Mouse (Mus musculus) heart, adult 18-20 months (tissue): Measurements from ENCODE around the gene Tctn1. TPM values are rescaled to one million over a fixed set of nuclear protein-coding genes. Genes with fewer than 3 reads are reported as not detected.
"Not testable (repeated sequence)": the region's sequence is repeated elsewhere in the genome, so short reads cannot be mapped to it uniquely, and the experiment has no call there.

Source experiments
- DNase-seq, 2 experiments: peaks; one replicate each; pipeline ENCODE4 v3.0.0; 2021 to 2022; ENCODE audit warnings: mixed read lengths in 1 of 2
- total RNA-seq, 2 experiments: library from RNA; stranded (reverse); gene quantifications; 2 replicates each; pipeline ENCODE4 v1.2.3; 2021

Tctn1 gene
- total RNA-seq, 2 experiments from 2014 or later, result 2.8 to 4.9 TPM

DNA sequence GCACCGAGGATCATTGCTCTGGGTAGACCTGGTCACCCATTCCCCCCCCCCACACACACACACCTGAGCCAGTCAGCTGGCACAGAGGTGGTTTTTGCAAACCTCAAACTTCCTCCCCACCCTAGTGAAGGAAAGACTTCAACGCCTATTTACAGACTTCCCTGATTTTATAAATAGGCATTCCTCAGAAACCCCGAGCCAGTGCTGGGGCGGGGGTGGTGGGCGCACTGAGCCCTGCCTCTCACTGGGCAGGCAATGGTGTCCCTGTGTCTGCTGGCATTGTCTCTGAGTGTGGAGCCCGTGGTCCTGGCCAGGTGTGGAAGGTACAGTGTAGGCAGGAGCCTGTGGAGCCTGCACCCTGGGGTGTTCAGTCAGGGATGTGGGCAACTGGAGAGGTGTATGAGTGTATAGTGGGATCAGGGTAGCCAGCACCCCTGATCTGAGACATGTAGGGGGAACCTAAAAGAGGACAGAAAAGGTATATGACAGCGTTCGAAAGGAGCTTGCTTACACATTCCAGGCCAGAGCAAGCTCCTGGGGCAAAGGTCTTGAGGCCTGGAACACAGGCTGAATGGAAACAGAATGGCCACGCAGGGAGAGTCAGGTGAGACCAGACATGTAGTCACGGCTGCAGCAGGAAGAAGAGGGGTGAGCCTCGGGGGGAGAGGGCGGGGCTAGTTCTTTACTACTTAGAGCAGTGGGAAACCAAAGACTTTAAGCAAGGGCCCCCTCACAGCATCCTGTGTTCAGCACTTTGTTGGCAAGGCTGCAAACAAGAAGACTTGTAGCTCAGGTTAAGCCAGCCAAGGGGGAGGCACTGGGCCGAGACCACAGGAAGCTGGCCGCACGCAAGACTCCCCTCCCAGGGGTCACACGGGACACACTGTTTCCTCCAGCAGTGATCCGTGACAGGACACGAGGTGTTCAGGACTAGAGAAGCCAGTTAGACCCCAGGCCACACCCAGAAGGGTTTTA is 44.3 kb downstream of the Tctn1 start:
- peak in 1 of 2 experiments; percentile 61 for DNase-seq

DNA sequence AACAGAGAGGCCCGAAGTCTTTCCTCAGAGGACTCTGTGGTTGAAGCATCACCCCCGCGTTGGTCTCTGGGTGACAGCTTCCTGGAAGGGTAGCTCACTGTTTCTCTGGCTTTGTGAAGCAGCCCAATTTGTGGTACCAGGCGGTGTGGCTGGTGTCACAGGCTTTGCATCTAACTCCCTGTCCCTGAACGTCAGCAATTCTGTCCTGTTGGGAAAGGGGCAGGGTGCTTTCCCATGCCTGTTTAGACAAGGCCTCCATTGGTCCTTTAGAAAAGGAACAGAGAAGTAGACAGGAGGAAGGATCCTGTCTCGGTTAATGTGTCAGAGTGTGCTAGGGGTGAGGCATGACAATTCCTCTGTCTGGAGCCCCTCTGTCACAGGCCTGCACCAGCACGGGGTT is 45.3 kb downstream of the Tctn1 start:
- DNase-seq, result no peak

DNA sequence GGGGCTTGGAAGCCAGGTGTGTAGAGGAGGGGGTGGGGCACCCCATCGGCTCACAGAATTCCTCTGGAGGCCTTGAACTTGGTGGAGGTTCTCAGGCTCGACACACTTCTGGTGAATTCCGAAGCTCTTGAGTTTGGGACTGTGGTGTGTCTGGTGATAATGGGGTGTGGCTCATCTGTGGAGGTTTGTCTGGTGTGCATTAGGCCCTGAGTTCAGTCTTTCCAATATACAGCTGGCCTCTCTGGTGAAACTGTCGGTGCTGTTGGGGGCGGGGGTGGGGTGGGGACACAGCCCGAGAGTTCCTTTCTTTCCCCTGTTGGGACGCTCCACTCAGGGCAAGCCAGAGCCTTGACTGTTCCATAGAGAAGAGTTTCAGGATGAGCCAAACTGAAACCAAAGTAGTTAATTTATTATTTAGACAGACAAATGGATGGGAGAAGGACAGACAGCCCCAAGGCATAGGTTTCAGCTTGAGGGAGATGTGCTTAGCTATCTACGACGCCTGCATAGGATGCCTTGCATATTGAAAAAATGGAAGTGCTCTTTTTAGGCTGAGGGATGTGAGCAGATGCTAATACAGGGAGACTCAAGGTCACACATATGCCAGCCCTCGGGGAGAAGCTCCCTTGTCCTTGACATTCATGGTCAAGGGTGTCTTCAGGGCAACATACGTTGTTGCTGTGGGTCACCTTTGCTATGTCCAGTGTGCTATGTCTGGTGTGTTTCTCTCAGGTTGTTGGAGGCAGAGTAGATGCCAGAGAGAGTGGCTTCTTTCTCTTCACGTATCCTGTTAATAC is 46.0 kb downstream of the Tctn1 start:
- no peak for DNase-seq

DNA sequence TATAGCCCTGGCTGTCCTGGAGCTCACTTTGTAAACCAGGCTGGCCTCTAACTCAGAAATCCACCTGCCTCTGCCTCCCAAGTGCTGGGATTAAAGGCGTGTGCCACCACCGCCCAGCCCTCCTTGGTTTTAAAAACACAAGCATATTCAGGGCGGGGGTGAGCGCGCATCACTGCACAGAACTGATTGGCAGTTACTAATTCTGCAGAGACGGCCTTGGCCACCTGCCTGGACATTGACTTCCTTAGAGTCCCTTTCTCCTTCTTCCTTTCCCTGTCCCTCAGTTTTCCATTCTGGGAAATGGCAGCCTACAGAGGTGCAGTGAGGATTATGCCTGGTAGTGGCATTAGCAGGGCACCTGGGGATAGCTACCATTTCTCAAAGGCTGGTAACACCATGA is 46.6 kb downstream of the Tctn1 start:
- no peak for DNase-seq

DNA sequence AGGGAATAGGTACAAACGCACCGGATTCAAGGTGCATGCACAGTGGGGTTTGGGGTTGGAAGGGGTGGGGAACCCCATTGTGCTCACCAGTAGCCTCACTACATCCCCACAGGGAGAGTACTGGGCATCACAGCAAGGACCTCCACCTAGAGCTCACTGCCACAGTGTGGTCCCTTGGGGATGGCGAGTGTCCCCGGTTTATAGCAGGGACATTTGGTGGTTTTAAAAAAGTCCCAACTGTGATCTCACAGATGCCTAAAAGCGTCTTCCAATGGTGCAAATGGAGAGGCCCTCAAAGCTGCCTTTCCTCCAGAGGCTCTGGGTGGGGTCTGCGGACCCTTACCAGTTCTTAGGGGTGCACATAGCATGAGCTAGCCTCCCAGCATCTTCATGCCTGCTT is 50.4 kb downstream of the Tctn1 start:
- no peak for DNase-seq

DNA sequence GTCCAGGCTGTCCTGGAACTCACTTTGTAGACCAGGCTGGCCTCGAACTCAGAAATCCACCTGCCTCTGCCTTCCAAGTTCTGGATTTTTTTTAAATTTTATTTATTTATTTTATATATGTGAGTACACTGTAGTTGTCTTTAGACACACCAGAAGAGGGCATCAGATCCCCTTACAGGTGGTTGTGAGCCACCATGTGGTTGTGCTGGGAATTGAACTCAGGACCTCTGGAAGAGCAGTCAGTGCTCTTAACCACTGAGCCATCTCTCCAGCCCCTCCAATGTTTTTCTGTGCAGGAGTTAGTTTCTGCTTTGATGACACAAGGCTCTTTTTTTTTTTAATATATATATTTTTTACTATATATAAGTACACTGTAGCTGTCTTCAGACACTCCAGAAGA is 51.4 kb downstream of the Tctn1 start:
- not testable (repeated sequence) for DNase-seq

DNA sequence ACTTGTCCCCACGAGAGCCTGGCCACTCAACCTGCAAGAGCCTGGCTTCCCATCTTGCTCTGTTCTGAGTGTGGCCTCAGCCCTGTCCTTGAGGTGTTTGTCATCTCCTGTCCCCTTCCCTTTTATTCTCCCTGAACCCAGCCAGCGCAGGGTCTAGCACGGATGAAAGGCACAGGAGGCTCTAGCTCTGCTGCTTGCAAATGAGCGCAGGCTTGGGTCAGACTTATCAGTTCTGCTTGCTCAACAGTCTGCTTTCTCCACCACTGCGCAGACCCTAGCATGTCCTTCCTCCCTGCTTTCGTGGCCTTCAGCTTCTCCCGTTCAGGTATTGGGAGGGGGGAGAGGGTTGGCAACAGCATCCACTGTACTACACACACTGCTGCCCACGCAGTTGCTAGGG is 52.1 kb downstream of the Tctn1 start:
- no peak for DNase-seq

DNA sequence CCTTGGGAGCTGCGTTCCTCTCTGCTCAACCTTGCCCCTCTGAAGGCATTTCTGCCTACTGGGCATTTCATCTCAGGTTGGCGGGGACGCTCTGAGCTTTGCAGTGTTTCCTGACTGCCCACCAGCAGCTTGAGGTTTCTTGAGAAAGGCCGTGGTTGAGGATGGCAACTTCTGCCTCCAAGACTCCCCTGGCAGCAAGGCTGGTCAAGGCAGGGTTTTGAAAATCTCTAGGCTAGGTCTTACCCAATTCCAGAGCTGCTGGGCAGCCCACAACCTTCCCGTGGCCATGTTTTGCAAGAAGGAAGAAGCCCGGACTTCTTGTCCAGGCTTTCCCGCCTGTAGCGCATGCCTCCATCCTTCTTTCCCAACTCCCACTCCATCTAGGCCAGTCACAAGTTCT is 53.4 kb downstream of the Tctn1 start:
- no peak for DNase-seq

DNA sequence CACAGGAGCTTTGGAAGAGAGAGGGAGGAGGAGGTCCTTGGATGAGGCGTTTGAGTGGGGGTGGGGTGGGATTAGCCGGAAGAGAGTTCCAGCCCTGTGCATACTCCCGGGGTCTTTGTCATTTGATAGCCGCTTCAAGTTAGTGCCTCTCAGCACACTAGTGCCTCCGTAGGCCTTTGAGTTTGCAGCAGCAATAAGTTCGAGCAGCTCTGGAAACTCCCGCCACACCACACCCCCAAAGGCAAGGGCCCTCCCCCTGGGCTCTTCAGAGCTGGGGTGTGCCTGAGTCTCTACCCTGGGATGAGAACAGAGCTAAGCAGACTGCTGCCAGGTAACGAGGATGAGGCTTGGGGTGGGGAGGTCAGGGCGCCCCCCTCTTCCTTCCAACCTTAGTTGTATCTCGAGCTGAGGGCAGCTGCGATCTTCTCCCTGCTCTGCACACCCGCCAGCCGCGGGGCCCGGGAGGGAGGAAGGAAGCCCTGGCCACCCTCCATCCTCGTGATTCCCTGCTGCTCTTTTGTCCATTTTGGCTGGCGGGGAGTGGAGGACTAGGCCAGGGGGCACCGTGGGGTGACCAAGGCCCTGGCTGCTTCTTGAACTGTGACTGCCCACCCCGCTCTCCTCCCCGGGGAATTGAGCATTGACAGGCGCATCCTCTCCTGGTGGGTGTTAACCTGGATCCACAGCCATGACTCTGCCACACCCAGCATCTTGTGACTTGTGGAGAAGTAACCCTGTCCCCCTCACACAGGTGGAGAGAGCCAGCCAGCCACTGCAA is 54.5 kb downstream of the Tctn1 start:
- DNase-seq, result peak; percentile 74 to 75

DNA sequence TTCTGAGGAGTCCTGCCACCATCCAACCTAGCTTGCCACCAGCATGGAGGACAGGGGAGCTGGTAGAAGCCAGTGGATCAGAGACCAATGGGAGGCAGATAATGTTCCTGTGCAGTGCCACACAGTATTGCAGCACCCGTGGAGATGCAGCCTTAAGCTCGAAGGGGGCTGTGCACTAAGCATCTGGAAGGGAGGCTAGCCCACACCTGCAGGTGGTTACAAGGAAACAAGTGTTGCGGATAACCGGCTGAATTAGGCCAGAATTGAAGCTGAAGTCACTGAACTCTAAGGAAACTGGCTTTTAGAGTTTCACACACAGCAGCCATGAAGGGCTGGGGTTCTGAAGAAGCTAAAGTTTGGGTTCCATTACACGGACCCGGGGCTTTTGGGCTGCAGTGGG is 55.4 kb downstream of the Tctn1 start:
- no peak for DNase-seq

DNA sequence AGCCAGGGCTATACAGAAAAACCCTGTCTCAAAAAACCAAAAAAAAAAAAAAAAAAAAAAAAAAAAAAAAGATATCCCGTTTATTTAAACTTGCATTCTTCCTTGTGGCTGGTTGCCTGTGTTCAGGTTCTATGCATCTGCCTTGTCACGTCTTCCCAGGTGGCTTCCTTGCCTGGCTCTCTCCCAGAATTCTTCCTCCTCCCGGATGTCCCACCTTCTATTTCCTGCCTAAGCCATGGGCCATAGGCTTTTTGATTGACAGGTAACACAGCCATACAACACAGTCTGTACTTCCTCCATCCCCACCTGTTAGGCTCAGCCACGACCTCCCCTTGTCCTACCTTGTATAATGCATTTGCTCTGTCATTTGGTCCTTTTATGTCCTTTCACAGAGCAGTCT is 57.8 kb downstream of the Tctn1 start, which contains the start of gene Hvcn1:
TSS of gene Hvcn1 (plus strand) at position 330 of the 400 bp plus-strand sequence.
- DNase-seq, result no peak

DNA sequence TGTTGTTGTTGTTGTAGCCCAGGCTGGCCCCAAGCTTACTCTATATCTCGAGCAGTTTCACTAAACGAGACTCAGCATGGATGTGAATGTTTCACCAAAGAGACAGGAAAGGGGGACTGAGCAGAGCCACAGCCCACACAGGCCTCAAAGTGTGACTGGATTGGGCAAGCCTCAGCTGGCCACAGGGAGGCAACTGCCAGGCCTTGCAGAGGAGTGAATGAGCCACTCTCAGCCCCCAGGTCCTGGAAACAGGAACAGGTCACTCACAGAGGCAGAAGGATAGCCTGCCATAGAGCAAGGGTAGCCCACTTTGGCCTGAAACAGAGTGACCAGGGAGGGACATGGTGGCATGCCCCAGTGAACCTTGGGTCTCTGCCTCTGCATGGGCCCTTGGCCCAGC is 60.1 kb downstream of the Tctn1 start:
- DNase-seq, result no peak

DNA sequence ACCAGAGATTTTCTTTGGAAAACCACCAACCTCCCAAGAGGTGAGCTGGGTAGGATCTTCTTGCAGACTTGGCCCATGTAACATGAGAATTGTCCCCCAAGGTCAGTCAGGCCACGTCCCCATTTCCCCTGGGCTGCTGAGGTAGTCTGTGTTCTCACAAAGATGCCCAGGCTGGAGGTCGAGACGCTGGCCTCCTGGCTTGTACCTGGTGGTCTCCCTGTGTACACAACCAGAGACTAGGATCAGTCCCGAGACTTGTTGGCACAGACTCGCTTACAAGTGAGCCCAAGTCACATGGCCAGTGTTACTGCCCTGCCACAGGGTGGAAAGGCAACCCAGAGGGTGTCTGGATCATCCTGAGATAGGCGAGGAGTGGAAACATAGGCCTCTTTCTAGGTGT is 62.4 kb downstream of the Tctn1 start:
- no peak for DNase-seq

DNA sequence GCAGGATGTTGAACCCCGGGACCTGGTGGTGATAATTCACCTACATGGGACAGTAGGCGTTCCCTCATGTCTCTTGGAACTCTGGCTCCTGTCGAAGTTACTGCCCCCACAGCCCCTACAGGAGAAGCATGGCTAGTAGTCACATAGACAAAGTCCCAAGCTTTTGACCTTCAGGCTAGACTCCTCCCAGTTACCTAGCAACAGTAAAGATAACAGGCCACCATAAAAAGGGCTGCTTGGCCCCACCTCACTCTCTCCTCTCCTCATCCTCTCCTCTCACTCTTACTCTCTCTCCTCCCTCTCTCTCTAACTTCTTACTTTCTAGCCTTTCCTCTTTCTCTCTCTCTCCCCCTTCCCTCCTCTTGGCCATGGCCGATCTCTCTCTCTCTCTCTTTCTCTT is 63.4 kb downstream of the Tctn1 start:
- no peak for DNase-seq

DNA sequence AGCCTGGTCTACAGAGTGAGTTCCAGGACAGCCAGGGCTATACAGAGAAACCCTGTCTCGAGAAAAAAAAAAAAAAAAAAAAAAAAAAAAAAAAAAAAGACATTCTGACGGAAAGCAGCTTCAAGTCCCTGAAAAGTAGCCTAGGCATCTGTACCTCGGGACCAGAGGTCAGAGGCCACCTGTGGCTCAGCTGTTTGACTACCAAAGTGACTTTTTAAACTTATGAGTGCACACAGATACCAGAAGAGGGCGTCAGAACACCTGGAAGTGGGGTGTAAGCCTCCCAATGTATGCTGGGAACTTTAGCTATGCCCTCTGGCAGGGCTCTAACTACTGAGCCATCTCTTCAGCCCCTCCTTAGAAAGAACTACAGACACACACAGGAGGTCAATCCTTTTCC is 71.9 kb downstream of the Tctn1 start:
- DNase-seq, result no peak

DNA sequence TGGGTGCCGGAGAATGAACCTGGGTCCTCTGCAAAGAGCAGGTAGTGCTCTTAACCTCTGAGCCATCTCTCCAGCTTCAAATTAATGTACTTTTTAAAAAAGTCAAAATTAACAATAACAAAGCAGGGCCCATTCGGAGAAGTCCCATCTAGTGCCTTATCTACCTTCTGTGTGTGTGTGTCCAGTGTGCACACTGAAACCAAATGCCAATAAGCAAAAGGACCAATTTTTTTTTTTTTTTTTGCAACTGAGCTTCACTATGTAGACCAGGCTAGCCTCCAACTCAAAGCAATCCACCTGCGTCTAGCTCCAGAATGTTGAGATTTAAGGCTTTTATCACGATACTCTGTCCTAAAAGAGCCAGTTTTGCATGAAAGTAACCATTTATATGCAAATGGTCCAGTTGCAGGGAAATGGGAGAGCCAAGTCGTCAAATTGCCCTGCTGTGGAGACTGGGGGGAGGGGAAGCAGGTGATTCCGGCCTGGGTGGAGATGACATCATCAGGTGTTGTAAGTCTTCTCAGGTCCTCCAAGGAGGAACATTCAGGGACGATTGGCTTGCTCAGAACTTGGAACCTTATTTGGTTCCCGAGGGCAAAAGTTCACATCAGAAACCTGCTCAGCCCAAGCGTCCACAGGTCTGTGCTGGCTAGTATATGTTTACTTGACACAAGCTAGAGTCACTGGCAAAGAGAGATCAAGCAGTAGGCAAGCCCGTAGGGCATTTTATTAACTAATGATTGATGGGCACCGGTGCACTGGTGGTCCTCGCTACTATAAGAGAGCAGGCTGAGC is 72.8 kb downstream of the Tctn1 start:
- no peak for DNase-seq

DNA sequence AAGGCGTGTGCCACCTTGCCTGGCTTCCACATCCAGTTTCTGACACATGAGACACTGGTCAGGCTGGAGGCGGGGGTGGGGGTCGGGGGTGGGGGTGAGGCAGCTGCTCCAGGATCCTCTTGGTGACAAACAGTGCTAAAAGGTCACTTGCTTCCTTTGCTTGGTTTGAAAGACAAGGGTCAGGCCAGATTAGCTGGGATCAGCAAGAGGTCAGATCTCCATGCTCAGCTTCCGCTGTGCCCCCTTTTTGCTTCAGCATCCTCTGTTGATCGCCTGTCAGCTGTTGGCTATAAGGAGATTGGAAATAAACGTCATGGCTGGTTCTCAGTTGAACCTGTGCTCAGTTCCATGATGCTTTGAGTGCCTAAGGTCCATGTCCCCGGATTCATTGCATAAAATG is 73.8 kb downstream of the Tctn1 start:
- DNase-seq, result no peak

DNA sequence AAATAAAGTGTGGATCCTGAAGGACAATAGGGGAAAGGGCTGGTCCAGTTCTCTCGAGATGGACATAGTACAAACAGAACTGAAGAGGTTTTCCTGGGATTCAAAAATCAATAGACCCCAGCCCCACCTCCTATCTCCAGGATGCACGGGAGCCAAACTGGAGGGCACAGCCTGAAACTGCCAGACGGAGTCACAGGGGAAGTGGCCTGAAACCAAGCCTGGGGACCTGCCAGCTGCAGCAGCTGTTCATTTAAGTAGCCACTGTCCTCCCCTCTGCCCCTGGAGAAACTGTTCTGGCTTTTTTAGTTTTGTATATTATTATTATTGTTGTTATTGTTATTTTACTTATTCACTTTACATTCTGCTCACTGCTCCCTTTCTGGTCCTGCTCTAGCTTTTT is 75.1 kb downstream of the Tctn1 start:
- DNase-seq, result no peak
